Mouse (Mus musculus) Muller cell, postnatal 12 days (primary cell): ENCODE results near the gene Stx2.

Experiments used
- DNase-seq: peaks from one replicate; pipeline ENCODE4 v3.0.0-alpha.2; 2015; ENCODE audit errors: inconsistent ontology term

Gene Stx2

DNA sequence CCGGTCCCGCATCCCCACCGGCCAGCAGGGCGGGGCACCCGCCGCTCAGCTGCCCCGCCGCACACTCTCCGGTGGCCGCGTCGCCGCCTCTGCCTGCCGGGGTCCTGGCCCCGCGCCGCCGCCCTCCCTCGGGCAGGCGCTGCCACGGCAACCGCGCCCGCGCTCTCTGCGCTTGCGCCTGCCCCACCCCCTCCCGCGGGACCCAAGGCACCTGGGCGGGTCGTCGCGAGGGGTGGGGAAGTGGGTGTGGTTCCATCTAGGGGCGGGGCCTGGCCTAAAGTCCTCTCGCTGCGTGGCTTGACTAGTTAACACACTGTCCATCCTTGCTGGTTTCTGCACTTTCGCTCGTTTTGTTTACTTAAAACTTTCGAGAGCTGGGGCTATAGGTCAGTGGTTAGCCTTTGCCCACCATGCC is at the start of gene Stx2:
Gene Stx2, minus strand, starts transcription at position 163 of the 415 bp plus-strand sequence.
- peak; percentile 96 for DNase-seq

DNA sequence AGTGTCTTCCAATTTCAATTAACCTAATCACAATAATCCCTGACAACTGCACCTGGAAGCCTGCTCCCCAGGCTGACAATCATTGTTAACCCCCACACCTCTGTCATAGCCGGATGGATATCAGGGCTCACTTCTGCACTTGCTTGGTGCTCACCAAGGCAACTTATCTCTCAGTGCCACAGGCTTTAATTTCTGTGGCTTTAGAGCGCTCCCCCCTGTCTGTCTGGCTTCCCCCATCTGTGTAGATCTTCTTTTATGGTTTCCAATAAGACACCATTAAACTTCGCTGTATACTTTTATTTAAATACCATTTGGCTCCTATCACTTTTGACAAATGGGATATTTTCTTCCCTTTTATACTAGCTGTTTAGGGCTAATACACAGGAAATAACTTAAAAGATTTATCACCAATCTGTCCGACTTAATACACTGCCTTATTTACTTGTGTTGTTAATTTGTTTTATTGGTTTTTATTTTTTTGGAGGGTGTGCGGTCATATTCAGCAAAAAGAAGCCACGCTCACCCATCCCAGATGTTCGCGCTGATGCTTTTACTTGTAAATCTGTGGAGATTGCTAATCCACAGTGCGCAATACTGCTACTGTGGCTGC is 46.4 kb upstream of the Stx2 start:
- DNase-seq, result no peak

DNA sequence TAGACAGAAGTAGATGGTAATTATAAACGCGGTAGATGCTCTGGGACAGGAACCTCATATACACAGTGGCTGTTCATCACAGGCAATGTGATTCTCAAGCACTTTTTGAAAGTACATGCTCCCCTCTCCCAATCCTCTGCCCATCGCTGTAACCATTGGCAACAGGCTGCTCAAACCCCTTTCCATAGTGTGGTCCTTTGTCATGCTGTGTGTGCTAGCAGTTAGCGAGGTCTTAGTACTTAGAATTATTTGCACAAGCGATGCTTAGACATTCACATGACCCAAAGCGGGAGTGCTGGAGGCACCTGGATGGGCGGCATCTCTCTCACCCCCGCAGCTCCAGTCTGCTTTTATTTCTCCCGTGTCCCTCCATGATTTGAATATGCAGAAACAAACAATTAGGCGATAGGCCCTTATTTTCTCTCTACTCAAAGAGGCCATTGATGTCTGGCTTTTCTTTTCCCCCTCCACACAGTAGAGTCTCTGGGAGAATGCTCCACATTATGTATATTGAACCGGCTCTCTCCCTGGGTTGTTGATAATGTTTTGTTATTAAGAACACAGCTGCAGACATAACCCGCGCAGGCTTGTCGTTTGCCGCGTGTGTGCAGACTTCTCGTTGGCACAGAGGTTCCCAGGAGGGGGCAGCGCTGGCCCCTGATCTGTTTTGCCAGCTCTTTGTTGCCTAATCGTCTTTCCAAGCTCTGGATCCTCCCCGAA is 44.4 kb upstream of the Stx2 start:
- DNase-seq, result no peak

DNA sequence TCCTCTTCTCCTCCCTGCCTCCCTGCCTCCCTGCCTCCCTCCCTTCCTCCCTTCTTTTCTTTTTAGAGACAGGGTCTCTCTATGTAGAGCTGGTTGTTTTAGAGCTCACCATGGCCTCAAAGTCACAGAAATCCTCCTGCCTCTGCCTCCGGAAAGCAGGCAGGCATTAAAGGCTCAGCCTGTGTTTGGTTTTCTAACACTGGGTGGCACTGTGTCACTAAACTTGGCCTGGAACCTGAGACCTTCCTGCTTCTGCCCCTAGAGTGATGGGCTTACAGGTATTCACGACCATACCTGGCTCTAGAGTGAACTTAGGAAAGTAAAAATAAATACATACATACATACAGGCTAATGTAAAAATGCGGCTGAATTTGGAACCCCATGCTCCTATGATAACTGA is 43.5 kb upstream of the Stx2 start:
- no peak for DNase-seq

DNA sequence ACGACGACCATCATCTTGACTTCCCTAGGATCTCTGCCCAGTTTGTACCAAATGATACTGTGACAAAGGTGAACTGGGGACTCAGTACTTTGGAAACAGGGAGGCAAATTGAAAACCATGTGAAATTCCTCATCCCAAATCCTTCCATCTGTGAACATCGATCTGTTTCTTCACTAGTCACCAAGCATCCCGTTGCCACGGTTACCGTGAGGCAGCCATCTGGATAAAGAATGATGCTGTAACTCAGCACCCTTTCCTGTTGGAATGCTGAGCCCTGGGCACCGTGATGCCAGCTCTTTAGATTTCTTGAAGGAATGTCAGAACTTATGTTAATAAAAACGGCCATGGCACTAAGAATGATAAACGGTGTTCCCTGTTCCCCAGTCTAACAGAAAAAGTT is 41.0 kb upstream of the Stx2 start:
- no peak for DNase-seq

DNA sequence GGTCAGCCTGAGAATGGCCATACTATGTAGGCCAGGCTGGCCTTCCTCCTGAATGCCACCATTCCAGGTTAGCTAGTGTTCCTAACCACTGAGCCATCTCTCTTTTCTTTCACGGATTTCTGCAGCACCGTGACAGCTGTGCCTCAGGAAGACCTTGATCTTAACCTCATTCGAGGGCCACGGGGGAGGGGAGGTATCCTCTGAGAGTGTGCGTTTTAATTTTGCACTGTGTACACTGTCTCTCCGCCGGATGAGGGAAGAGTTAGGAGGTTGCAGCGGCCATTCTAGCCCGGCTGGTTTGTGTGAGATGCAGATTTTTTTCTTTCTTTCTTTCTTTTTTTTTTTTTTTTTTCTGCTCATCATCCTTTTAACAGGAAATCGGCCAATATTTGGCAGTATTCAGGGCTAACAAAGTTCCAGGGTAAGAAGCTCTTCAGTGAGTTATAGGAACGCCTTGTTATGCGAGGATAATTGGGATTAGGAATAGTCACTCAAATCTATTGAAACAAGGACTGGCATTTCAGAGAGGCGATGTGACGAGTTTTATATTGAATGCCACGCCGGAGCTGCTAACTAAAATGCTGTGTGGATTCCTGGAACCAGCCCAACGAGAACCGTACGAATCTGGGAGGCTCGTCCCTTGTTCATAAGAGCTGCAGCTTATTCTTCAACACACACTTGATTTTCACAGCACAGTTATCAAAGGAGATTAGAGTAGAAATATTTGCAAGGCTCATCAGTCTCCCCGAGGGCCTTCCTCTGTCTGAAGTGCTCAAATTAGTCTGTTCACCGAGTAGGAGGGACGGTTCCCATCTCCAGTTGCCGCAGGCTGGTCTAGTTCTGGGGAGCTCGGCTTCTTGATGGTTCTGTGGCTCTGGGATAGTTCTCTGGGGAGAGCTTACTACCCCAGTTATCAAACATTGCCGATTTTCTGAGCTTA is 37.5 kb upstream of the Stx2 start:
- peak; percentile 37 for DNase-seq

DNA sequence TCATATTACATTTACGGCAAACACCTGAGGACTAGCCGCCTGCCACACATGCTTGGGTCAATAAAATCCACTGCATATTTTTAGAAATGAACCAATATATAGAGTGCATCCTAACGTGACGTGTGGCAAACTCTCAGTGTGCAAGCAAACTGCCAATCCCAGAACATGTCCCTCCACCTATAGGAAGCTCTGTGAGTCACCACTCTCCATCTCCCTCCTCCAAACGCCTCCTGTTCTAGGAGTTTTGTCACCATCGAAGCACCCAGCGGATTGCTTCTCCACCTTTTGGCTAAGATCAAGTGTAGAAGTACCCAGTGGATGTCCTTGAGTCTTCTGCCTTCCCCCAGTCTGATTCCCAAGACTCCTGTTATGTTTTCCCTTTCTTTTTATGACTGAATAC is 29.4 kb upstream of the Stx2 start:
- no peak for DNase-seq

DNA sequence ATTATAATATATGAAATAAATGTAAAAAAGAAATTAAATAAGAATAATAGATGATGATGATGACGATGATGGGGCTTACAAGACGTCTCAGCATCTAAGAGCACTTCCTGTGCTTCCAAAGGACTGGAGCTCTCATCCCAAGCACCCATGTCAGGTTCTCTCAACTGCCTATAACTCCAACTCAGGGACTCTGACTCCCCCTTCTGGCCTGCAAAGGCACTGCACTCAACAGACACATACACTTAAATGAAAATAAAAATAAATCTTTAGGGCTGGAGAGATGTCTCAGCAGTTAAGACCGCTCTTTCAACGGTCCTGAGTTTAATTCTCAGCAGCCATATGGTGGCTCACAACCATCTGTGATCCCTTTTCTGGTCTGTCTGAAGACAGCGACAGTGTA is 28.3 kb upstream of the Stx2 start:
- DNase-seq, result no peak

DNA sequence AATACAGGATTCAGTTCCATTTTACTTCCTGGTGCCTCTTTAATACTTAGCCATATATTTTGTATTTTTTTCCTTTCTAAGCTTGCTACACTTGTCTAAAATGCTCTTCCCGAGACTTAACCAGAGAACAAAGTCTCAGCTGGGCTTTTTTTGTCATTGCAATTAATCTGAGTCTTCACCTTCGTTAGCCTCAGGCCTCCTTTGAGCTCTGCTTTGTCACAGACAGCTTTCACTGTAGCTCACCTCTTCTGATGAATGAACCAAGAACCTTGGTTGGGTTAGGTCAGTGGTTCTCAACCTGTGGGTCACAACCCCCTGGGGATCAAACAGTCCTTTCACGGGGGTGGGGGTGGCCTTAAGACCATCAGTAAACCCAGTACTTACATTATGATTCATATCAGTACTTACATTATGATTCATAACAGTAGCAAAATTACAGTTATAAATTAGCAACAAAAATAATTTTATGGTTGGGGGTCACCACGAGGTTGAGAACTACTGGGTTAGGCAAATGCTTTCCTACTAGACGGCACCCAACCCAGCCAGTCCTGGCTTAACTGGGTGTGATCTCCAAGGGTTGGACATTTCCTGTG is 20.9 kb upstream of the Stx2 start:
- no peak for DNase-seq

DNA sequence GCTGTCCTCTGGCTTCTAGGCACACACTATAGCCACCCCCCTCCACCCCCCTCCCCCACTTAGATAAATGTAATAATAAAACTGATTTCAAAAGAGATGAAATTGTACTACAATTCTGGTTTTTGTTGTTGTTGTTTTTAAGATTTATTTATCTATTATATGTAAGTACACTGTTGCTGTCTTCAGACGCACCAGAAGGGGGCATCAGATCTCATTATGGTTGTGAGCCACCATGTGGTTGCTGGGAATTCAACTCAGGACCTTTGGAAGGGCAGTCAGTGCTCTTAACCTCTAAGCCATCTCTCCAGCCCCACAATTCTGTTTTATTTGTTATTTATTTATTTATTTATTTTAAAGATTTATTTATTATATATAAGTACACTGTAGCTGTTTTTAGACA is 18.3 kb upstream of the Stx2 start:
- no peak for DNase-seq

DNA sequence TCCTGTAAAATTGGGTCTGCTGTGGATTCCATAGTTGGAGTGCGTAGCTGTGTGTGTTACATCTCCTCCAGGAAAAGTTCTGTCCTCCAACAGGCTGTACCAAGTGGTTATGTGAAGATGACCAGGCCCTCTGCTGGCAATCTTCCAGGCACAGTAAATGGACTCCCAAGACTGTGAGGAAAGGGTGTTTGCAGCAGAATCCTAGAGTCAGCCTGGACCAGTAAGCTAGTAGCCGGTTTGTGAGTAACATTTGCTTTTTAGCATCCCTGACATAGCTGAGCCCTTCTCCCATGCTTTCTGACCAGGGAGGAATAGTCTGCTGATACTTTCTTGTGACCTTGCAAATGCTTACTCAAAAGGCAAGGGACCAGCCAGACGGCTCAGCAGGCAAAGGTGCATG is 17.8 kb upstream of the Stx2 start:
- no peak for DNase-seq

DNA sequence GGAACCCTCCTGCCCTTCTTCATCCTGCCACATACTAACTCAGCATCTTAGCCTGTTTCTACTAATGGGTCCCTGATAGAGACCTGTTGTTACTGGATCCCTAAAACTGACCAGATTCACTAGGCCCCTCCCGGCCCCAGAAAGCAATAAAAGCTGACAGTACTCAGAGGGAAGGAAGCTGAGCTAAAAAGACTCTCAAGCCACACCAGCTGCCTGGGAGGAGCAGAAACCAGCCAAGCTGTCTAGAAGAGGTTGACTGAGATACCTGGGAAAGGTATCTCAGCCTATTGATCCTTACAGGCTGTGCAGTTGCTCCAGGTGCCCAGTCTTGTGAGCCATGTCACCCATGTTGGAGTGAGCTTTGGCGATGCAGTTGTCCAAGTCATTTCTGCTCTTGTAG is 17.4 kb upstream of the Stx2 start:
- DNase-seq, result no peak

DNA sequence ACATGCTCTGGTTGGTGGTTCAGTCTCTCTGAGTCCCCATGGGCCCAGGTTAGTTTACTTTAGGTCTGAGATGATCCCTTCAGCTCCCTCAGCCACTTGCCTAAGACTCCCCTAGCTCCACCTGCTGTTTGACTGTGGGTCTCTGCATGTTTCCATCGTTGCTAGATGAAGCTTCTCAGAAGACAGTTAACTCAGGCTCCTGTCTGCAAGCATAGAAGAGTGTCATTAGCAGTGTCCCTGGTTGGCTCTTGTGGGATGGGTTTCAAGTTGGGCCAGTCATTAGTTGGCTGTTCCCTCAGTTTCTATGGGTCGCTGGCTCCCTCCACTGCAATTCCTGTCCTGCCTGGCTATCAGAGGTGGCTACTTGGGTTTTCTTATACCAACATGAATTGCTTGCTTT is 16.7 kb upstream of the Stx2 start:
- no peak for DNase-seq

DNA sequence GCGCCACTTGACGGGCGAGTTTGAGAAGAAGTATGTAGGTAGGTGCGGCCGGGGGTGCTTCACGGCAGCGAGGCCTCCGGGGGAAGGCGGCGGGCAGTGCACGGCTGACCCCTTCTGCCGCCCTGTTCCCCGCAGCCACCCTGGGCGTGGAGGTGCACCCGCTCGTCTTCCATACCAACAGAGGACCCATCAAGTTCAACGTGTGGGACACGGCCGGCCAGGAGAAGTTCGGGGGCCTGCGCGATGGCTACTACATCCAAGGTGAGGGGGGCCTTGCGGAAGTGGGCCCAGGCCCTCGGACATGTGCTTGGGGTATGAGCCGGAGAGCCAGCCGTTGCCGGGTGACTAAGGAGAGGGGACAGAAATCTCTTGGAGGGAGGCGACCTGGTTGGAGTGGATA is 12.4 kb upstream of the Stx2 start:
- peak; percentile 32 for DNase-seq

DNA sequence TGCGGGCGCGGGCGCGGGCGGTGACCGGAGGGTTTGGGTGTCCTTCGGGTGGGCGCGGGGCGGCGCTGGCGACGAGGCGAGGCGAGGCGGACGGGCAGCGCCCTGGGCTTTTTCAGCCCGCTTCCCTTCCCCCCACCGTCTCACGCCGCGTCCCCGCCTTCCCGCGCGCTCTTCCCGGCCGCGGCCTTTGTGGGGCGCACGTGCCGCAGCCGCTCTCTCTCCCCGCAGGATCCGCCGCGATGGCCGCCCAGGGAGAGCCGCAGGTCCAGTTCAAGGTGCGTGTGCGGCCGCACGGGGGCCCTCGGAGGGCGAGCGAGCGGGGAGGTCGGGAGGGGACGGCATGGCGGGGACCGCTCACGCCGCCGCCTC is 11.9 kb upstream of the Stx2 start:
- DNase-seq, result peak; percentile 91

DNA sequence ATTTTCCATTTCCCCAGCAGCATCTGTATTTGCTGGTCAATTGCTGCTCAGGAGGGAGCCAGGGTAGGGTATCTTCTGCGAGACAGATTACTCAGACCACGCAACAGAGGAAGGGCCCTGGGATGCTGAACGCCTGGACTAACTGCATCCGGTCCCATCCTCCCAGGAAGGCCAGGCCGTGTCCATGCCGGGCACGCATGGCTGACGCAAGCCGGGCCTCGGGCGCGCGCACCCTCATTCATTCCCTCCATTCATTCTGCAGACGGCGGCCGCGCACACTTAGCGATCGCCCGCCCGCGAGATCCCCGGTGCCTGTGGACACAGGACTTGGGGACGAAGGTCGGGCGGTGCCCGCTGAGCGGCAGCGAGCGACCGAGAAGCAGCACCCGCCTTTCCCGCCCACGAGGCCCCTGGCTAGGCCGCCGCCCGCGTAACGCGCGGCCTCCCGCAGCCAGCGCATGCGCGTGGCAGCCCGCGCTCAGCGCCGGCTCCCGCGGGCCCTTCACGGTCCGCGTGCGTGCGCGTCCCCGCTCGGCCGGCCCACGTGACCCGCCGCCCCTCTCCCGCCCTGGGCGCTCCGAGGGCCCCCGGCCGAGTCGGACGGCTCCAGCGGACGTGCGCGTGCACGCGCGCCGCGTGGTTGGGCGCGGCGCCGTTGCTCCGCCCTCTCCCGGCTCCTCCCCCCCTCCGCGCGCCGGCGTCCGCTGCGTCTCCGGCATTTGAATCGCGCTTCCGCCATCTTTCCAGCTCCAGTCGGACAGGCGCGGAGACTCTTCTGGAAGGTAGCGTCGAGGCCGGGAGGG is 11.3 kb upstream of the Stx2 start, which contains the start of gene Ran:
Gene Ran, plus strand, starts transcription at position 573 of the 803 bp plus-strand sequence.
- peak; percentile 99 for DNase-seq

DNA sequence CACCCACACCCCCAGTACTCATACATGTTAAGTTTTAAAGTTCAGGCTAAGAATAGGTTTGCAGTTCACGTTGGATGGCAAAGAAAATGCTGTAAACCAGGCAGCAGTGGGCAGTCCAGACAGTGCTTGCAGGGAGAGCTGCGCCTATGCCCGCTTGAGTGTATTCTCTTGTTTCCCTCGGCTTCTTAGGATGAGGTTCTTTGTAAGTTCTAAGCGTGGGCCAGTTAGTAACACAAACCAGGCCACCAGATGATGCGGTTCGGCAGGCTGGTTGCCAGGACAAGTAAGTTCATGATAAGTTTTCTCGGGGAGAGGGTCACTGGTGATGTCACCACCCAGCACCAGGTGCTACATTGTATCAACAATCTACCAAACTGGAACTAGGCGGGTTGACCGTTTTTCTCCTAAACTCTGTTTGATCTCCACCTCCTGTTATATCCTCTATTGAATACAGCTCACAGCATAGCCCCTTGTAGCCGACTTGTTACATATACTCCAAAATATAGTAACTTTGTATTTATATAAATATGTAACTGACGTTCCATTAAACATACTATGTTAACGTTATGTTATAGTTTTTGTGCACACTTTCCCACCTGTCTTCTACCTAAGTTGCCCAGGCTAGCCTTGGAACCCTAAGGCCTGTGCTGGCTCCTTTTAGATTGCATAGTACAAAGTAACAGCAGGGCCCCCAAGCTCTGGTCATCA is 10.6 kb upstream of the Stx2 start:
- DNase-seq, result no peak

DNA sequence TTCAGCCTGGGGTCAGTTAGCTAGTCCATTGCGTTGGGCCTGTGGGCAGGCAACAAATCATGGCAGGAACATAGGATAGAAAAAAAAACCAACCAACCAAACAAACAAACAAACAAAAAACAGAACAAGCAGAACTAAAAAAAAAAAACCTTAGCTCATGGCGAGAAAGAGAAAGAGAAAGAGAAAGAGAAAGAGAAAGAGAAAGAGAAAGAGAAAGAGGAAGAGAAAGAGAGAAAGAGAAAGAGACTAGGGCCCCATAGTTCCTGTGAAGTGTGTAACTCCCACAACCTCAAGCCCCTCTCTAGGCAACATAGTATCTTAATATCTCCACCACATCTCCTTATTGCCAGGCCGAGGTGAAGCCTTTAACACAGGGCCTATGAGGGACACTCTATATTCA is 8.0 kb upstream of the Stx2 start:
- DNase-seq, result no peak

DNA sequence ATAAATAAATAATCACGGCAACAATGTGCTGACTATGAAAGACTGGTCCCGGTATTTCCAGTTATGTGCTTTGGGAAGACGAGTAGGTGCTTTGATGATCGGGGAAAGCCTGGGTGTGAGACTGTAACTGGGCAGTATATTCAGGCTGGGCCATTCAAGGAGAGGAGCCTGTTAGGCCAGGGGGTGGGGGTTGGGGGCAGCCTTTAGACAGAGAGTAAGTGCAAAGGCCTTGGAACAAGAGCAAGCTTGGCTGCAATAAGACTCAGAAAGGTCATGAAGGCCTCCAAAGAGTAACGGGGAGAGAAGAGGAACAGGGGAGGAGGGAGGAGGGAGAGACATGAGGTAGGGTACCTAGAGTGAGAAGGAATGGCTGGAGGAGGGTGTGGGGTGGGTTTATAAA is 7.2 kb upstream of the Stx2 start:
- DNase-seq, result no peak

DNA sequence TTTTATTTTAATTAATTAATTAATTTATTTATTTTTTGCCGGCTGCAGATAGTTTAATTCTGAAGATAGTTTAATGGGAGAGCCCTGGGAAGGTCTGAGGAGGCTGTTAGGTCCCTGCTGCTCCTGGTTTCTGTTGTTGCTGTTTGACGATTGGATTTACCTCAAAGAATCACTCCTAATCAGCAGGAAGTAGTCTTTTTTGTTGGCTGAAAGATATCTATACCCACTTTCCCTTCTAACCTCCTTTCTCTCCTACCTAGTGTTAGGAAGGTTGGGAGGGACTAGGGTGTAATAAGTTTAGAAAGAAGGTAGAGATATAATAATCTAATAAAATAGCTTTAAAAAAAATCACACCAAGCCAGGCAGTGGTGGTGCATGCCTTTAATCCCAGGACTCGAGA is 6.6 kb upstream of the Stx2 start:
- DNase-seq, result no peak

DNA sequence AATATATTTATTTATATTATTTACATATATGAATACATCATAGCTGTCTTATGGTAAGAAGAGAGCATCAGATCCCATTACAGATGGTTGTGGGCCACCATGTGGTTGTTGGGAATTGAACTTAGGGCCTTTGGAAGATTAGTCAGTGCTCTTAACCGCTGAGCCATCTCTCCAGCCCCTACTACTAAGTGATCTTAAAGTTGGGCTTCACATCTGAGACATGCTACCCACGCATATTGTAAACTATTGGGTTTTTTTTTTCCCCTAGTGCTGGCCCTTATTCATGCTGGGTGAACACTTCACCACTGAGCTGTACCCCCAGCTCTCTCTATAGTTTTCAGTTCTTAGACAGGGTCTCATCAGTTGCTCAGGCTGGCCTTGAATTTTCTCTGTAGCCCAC is 2.6 kb upstream of the Stx2 start:
- no peak for DNase-seq
